Mouse (Mus musculus) ES-Bruce4 (cell line): ENCODE data around the gene Spata16.

Experiments used
- CTCF ChIP-seq: IDR thresholded peaks from one replicate; pipeline ENCODE4 v1.8.1; 2011; ENCODE audit warnings: low read depth, low read length
- POLR2A ChIP-seq: IDR thresholded peaks from one replicate; pipeline ENCODE4 v1.8.1; 2011; ENCODE audit warnings: low read length; ENCODE audit not compliant: insufficient read depth

DNA sequence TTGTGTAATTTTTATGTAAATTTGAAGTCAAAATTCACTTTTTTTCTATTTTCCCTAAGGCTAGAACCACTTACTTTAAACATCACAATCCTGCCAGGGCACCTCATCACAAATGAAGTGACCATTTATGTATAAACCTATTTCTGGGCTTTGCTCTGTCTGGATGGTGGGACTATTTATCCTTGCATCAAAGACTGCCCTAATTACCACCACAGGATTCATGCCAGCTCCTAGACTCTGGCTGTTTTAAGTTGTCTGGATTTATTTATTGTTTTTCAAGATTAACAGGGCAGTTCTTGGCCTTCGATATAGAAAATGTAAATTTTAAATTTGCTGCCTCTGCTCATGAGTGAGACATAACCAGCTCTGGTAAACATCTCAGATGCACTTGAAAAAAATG lies 6.7 kb downstream of the Spata16 start:
- TF ChIP-seq CTCF (no peak), POLR2A (no peak)
